Mouse (Mus musculus): ENCODE results near the gene Nuak1.

Gene Nuak1

DNA sequence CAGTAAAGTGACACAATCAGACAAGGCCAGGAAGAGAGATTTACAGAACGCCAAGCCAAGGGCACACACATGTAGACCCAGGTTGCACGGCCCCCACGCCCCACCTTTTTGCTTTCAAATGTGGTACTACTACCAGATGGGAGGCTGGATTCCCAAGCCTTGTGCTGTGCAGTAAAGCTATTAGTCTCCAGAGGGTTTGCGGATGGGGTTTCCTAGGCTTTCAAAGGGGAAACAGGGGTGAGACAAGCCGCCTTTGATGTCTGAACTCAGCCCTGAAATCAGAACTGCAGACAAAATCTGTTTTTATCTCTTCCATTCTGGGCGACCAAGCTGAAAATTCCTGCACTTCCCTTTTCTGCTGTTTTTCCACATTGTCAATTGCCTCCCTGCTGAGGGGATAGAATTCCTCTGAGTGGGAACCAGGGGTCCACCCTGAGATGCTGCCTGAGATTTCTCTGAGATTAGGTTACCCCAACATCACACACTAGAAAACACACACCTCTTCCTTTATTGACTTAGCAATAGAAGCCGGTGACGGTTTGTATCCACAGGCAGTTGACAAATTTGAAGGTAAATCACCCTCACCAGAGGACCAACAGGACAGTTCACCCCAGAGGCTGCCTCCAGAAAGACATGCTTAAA lies 35.1 kb downstream of the Nuak1 start:
- no peak for DNase-seq

DNA sequence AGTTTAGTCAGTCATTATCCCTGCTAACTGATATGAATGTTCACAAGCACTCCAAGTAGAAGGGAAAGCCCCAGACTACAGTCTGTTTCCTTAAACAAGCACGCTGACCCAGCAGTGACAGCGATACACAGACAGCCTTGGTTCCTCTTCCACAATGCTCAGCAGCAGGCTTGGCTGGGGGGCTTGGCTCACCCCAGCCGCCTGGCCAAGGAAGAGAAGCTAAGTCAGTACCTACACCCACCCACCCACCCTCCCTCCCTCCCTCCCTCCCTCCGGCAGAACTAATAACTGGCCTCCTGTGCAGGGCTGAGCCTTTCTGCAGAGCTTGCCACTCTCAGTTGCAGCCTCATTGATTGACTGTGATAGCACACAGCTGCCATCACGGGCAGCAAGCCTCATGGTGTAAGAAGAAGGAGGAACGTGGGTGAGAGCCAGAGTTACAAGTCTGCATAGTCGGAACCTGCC lies 38.5 kb downstream of the Nuak1 start:
- DNase-seq: no peak

GRCm38 (mm10) chr10:84401189-84401588 lies 39.2 kb downstream of the Nuak1 start:
- DNase-seq: no peak

GRCm38 (mm10) chr10:84400037-84400681 lies 40.2 kb downstream of the Nuak1 start:
- no peak for DNase-seq

- no peak for DNase-seq
Measured at GRCm38 (mm10) chr10:84397276-84397675, 43.1 kb downstream of the Nuak1 start.

DNA sequence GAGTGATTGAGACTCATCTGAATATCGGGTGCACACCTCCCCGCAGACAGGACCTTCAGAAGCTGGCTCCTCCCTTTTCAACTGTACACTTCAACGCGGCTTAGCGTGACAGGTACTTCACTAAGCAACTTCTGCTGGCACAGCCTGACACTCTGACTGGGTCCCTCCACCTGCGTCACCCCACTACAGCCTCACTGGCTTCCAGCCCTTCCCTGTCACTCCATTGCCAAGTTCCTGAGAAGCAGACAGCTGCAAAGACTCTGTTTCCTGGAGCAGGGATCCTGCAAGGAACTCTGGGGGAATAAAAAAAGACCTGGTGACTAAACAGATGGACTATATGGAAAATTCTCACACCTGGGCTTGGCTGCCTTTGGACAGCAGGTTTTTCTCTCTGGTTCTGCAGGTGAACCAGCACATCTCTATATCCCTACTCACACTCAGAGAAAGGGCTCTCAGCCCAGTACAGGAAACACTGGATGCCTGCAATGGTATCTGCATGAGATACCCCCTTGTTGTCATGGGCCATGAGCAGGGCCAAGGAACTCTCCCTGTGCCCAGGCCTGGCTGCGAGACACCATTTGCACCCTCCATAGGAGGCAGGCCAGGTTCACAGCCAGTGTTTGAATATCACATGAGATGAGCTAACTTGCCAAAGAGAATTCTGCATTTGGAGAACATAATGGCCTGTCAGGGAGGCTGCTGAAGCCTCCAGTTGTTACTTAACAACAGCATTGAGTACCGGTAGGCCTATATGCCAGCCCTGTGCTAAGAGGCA lies 44.3 kb downstream of the Nuak1 start:
- DNase-seq: peak; percentile 45

GRCm38 (mm10) chr10:84395259-84395658 lies 45.1 kb downstream of the Nuak1 start:
- no peak for DNase-seq

GRCm38 (mm10) chr10:84393881-84394280 lies 46.5 kb downstream of the Nuak1 start:
- DNase-seq: no peak

DNA sequence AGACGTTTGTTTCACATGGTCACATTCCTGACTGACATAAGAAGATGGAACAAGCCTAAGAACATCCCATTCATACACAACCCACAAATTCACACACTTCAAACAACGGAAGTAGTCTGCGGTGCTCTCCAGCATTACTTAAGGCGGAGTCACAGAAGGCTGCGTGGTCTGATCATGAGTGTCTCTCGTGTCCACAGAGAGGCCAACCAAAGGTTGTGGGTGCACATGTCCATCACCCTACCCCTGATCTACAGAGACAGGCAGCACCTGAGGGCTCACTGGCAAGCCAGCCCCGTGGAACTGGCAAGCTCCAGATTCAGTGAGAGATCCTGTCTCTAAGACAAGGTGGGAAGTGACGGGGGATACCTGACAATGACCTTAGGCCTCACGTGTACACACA lies 47.0 kb downstream of the Nuak1 start:
- no peak for DNase-seq

- no peak for DNase-seq
Measured at GRCm38 (mm10) chr10:84392723-84393081, 47.7 kb downstream of the Nuak1 start.

GRCm38 (mm10) chr10:84392027-84392722 lies 48.2 kb downstream of the Nuak1 start:
- no peak for DNase-seq

GRCm38 (mm10) chr10:84389707-84390106 lies 50.7 kb downstream of the Nuak1 start:
- DNase-seq: no peak

DNA sequence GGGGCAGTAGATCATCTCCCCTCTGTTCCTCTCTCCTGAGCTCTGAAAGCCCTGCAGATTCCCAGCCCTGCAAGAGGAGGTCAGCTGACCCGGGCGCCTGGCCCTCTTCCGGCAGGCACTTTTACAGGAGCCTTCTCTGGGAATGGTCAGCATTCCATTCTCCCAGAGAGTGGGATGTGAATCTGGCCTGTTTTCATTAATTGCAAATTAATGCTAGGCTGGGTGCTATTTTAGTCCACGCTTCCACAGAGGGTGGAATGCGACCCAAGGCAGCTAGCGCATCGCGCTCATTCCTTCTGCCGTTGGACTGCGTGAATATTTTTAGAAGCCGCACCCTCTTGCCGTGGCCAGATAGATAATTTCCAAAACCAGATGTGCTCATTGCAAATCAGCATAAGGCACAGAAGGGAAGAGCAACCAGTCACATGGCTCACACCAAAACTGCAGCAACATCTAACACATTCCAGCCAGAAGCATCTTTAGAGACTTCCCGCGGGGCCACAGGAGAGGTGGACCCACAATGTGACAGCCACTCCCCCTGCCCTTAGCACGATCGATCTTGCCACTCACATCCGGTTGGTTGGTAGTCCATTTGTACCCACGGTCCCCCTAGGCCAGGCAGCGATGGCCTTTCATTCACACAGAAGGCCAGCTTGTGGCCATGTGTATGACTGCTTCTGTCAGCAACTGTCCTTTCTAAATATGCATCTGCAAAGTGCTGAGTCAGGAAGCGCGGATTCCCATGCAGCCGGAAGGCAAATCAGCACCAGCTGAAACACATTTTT lies 51.8 kb downstream of the Nuak1 start:
- DNase-seq: peak; percentile 50

DNA sequence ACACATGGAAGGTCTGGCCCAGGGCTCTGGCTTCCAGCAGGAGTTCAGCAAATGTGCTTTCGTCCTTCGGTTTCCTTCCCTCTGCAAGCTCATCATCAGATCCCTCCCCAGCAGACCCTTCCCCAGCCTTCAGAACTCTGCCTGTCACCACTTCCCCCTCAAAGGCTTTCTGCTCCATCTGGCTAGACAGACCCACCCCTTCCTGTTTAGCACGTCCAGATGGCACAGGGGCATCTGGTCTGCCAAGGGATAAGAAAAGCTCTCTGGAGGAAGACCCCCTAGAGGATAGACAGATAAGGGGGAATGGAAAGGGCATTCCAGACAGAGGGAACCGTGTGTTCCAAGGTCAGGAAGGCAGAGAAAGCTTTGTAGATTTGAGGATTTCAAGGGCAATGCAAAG lies 53.1 kb downstream of the Nuak1 start:
- no peak for DNase-seq

GRCm38 (mm10) chr10:84386625-84387242 lies 53.7 kb downstream of the Nuak1 start:
- no peak for DNase-seq

DNA sequence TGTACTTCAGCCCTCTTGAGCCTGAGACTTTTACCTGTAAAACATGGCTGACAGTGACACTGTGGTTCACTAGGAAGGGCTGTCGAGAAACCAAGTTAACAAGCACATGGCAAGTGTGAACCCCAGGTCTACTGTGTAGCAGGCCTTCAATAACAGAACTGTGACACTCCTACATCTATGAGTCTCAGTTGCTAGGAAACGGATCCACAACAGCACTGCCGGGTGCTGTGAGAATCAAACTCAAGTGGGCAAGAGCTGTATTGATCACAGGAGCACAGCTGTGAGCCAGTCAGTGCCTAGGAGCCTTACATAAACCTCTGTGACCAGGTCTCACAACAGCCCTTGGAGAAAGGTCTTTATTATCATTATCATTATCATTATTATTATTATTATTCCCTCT lies 54.2 kb downstream of the Nuak1 start:
- DNase-seq: no peak

- no peak for DNase-seq
Measured at GRCm38 (mm10) chr10:84384761-84385160, 55.6 kb downstream of the Nuak1 start.

GRCm38 (mm10) chr10:84382900-84383883 lies 57.2 kb downstream of the Nuak1 start:
- no peak for DNase-seq

DNA sequence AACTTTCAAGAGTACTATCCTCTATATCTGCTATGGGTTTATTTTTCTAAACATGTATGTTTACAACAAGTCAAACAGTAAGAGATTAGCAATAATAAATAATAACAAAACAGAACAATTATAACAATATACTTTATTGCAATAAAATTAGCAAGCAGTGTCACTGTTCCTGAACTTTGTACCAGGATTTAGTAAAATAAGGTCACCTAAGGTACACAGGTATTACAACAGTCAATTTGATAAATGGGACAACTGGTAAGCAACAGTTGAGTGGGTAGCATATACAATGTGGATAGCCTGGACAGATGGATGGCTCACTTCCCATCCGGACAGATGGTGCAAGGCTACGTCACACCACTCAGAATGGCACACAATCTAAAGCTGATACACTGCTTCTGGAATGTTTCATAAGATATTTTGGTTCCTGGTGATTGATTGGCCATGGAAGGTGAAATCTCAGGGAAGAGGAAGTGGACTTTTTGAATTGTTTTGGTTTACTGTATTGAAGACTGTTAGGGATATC lies 59.1 kb downstream of the Nuak1 start:
- no peak for DNase-seq

DNA sequence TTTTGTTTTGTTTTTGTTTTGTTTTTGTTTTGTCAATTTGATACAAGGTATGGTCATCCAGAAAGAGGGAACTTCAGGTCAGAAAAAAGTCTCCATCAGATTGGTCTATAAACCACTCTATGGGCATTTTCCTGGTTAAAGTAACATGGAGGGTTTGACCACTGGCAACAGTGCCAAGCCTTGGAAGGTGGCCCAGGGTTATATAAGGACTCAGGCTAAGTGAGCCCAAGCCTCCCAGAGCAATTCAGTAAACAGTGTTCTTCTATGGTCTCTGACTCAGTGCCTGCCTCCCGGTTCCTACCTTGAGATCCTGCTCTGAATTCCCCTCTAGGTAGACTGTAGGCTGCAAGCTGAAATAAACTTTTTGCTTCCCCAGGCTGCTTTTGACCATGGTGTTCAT lies 61.0 kb downstream of the Nuak1 start:
- DNase-seq: no peak

DNA sequence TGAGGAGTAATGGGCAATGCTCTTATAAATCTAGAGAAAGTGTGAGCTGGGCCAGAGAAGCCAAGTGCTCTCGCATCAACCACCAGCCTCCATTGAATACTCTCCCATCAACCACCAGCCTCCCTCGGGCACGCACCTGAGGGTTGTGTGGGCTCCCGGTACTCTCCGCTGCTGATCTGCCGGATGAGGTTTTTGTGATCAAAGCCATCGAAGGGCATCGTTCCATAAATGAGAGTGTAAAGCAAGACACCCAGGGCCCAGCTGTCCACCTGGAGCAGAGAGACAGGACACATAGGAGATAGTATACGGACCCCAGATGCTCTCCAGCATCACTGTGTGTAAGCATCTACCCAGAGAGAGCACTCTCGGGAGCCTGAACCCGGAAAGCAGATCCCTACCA lies 62.4 kb downstream of the Nuak1 start:
- no peak for DNase-seq
